Mouse (Mus musculus) adipose tissue, adult 10 weeks (tissue): ENCODE measurements around the gene Samd11. TPM values are rescaled to one million over a fixed set of nuclear protein-coding genes. Genes with fewer than 3 reads are reported as not detected.

Experiments used
- polyA plus RNA-seq: library from polyadenylated mRNA; stranded (reverse); fragments of 350-450 nt; fragmentation: Illumina TruSeq; extraction: RNeasy Lipid Tissue Mini Kit (QIAGEN cat#74804); gene quantifications from one replicate; pipeline ENCODE4 v1.2.3, GENCODE M21; 2014; ENCODE audit warnings: low read depth, low replicate concordance

Gene Samd11
- polyA plus RNA-seq: 0.72 TPM

DNA sequence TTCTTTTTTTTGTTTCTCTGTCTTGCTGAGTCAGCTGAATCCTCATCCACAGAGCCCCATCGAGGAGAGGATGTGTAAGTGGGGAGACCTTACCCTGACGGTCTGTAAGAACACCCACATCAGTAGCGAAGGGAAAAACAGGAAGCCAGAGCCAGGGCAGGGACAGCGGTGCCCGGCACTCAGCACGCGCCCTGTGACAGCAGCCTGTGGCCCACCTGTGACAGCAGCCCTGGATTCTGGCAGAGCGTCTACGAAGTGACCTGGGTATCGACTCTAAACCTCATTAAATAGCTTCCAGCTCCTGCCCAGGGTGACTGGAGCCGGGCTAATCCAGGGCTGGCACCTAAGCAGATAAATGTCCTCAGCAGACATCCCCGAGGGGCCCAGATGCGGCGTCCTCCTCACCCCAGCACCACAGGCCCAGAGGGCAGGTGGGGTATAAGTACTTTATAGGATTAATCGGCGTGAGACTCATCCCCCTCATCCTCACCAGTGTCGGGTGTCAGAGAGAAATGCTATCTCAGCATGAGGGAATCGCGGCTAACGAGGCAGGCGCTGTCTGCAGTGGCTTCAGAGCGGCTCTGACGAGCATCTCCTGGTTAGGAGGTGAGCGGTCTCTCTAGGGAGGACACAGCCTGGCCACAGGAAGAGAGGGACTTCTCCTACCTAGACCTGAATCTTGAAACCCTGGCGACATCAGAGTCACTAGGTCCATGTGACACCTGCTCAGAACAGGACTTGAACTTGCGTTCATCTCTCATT is at the start of gene Samd11:
Gene Samd11 (minus strand): TSS at position 580 of the 762 bp plus-strand sequence.

DNA sequence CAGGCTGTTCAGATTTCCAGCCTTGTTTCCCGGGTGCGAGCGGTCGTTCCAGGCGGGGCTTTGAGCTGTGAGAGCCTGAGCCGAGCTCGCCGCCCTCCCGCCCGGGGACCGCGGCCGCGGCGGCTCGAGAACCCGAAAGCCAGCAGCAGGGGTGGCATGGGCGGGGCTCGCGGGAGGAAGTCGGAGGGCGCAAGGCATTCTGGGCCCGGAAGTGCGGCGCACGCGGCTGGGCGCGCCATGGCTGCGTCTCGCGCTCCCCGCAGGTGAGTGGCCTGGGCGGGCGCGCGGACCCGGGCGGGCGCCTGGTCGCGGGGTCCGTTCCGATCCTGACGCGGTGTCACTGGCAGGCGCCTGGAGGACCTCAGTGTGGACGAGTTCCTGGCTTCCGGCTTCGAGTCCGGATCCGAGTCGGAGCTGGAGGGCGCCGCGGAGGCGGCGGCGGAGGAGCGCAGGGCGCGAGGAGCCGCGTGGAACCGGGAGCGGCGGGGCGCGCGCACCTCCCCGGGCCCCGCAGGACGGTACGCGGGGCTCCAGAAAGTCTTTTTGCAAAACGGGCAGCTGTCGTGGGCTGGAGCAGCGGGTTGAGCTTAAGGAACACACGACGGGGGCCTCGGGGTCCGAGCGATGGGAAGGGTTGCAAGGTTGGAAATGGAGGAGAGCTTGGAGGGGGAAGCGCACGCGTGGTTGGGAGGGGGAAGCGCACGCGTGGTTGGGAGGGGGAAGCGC is 19.5 kb downstream of the Samd11 start, which contains the start of gene Noc2l:
Gene Noc2l (plus strand): TSS at position 203 of the 726 bp plus-strand sequence.

DNA sequence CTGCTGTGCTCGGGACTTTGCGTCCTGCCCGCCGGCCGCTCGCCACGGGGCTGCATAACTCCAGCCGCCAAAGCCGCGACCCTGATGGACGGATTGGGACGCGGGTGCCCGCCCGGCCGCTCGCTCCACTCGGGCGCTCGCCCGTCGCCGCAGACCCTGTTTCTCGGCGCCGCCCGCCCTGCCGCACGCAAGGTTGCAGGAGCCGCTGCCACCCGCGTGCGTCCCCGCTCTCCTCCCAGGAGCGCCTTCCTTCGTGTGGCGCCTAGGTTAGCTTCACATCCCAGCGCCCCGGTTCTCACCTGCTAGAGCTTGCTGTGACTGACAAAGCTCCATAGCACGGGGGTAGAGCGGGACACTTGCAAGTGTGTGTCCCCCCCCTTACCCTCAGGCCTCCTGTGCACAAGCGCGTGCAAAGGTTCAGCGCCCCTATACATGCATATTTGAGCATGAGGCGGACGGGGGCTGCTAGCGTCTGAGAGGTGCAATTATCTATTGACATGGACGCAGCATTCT is 20.7 kb downstream of the Samd11 start, which contains the start of gene Plekhn1:
Gene Plekhn1 (minus strand): TSS at position 157 of the 513 bp plus-strand sequence.

DNA sequence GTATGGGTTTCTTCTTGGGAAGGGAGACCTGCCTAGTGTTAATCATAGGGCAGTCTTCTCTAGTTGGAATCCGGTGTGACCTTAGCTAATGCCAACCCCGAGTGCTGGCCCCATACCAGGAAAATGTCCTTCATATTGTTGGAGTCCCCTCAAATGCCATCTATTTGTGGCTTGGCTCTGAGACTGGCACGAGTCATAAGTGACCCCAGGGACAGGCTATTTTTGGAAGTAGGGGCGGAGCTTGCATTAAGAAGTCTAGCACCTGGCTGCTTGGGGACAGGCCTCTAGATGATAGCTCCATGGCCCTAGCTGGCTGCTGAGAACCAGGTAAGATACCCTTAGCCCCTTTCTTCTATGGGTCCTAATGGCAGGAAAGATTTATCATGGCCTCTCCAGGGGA is 39.8 kb downstream of the Samd11 start, which contains the start of gene Perm1:
Gene Perm1 (plus strand): TSS at position 220 of the 400 bp plus-strand sequence.

DNA sequence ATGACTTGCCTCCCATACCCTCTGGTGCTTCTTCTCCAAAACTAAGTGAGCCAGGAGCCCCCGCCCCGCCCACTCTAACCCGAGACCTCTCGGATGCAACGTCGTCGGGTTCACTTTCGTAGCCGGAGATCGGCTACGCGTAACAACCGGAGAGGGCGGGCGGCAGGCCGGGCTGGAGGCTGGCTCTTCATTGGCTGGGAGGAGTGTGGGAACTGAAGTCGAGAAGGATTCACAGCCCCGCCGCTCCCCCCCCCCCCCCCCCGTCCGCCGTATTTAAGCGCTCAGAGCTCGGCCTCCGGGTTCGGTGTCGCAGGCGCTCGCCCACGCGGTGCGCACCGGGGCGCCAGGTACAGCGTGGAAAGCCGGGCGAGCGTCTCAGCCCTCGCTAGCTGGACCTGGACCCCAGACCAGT is 52.5 kb downstream of the Samd11 start, which contains the start of gene AW011738:
Gene AW011738 (plus strand): TSS at position 304 of the 412 bp plus-strand sequence.

DNA sequence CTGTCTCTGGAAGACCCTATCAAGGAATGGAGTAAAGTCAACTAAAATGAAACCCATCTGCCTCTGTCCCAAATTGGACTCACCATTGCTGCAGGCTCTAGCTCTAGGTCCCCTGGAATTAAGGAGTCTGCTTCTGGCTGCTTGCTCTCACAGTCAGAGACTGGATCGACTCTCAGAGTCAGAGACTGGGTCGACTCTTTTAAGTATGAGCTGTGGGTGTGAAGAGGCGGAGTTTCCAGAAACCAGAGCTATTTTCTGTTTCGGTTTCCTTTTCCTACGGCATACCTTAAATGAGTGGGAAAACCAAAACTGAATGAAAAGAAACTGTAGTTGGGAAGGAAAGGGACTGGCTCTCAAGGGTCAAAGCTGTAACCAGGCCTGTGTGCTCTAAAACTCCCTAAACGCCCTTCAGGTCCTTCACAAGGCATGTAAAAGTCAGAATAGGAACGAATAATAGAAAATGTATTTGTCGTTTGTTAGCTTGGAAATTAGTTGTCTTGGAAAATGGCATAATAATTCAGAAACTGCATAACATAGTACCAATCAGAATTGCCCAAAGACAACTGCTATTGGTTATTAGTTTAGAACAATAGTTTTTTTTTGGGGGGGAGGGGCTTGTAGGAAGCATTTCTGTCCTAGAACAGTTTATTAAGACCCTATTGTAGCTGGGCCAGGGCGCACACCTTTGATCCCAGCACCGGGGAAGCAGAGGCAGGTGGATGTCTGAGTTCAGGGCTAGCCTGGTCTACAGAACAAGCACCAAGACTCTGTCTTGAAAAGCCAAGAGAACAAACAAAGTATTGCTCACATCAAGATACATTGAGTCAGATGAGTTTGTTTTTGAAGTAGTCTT is 54.6 kb downstream of the Samd11 start, which contains the start of gene Isg15:
Gene Isg15 (minus strand): TSS at position 196 of the 853 bp plus-strand sequence.

DNA sequence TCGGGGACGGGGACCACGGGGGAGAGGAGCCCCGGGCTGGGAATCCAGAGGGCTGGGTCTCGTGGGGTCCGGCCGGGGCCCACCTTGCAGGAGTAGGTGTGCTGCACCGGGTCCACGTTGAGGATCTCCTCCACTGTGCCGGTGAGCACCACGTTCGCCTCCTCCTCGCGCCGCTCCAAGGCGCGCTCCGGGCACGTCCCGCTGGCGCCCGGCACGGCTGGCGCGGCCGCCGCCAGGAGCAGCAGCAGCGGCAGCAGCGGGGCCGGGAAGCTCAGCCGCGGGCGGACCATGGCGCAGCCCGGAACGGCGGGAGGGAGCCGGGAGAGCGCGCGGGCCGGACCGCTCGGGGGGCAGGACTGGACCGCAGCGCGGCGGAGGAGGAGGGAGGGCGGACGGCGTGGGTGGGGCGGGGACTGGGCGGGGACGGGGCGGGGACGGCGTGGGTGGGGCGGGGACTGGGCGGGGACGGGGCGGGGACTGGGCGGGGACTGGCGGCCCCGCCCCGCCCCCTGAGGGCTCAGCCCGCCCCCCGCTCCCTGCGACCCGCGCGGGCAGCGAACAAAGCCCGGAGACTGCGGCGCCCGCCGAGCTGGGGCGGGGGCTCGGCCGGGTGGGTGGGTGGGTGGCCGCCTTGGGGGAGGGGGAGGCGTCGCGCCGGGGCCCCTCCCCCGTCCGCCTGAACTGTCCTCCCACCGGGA is 58.2 kb downstream of the Samd11 start, which contains the start of gene Agrn:
Gene Agrn (minus strand): TSS at position 358 of the 698 bp plus-strand sequence.

Other genes with a start within 250 kb of the Samd11 start
- gene Tnfrsf4, start 241.8 kb downstream of the Samd11 start, polyA plus RNA-seq: 2.4 TPM
- gene Tnfrsf18, start 229.5 kb downstream of the Samd11 start, polyA plus RNA-seq: 1.8 TPM
- 19.1 TPM for gene Ttll10, start 196.2 kb downstream of the Samd11 start, polyA plus RNA-seq
- 22.0 TPM for gene 9430015G10Rik, start 145.7 kb downstream of the Samd11 start, polyA plus RNA-seq
- 0.46 TPM for gene Rnf223, start 125.1 kb downstream of the Samd11 start, polyA plus RNA-seq
- 58.2 TPM for gene Agrn, start 58.2 kb downstream of the Samd11 start, polyA plus RNA-seq
- 14.3 TPM for gene Isg15, start 54.8 kb downstream of the Samd11 start, polyA plus RNA-seq
- 5.0 TPM for gene AW011738, start 52.4 kb downstream of the Samd11 start, polyA plus RNA-seq
- gene Perm1, start 39.8 kb downstream of the Samd11 start, polyA plus RNA-seq: 0.46 TPM
- gene Plekhn1, start 20.8 kb downstream of the Samd11 start, polyA plus RNA-seq: 18.4 TPM
- gene Noc2l, start 19.6 kb downstream of the Samd11 start, polyA plus RNA-seq: 35.5 TPM
- gene Vmn2r-ps159, start 75.4 kb upstream of the Samd11 start, polyA plus RNA-seq: not detected